Mouse (Mus musculus) embryo, embryonic 11.5 days (tissue): Measurements from ENCODE around the gene Gm3045.

Source experiments
- DNase-seq: peaks from one replicate; pipeline ENCODE4 v3.0.0-alpha.2; 2012; ENCODE audit warnings: low read depth, low spot score

The Gm3045 gene

DNA sequence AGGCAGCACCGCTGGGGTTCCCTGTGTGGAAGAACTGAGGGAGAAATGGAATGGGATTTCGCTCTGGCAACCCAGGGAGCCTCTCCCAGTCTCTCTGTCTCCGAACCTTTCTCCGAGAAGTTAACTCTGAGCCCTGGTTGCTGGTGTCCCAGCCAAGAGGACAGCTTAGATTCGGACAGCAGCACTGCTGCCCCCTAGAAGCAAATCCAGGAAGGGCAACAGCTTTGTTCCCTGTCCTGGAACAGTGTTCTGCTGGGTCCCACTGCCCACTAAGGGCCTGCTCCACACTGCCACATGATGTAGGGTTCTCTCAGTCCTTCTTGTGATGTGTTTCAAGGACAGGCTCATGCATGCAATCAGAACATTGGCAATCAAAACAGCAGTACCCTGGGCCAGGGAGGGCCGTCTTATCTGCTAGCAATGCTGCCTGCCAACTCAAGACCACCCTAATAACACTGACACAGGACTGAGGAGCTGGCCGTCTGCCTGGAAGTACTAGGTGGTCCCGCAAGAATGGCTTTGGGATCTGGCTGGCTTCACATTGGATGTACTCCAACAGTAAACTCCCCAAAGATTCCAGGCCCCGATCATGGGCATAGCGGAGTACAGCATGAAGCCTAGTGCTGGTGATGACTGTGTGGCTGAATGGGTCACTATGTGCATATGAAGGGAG lies 9.4 kb downstream of the Gm3045 start:
- DNase-seq, result no peak

DNA sequence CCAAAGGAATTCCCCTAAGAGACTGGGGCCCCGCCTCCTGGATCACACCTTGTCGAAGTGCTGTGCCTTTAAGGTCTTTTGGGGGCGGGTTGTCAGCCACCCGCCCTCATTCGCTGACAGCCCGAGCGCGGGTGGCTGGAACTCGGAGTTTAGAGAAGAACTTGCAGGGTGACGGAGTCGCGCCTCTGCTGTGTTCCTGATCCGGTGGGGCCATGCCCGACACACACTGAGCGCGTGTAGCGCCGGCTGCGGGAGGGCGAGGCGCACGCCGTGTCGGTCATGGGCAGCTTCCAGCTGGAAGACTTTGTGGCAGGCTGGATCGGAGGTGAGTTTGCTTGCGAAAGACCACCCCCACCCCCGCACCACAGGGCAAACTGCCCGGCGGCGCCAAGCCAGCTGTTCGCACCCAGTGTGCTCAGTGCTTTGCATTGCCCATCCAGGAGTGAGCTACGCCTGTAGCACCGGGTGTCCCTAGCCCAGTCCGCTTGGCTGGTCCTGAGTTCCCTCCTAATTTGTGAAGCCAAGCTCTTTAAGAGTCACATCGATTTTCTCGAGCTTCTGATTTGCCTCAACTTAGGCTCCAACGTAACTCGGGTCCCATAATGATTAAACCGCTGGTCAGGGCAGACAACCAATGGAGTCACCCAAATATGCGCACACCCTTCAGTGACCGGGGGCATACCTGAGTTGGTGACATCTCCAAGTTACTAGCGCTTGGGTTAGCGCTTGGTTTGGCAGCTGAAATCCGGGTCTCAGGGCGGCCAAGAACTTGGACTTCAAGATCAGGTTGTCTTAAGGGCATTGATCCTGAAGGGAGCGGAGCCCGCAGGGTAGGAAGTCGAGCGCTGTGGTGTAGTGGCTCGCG lies 12.0 kb downstream of the Gm3045 start, which contains the start of gene Slc25a48:
TSS of gene Slc25a48 (plus strand) at position 145 of the 865 bp plus-strand sequence.
- DNase-seq, result no peak

DNA sequence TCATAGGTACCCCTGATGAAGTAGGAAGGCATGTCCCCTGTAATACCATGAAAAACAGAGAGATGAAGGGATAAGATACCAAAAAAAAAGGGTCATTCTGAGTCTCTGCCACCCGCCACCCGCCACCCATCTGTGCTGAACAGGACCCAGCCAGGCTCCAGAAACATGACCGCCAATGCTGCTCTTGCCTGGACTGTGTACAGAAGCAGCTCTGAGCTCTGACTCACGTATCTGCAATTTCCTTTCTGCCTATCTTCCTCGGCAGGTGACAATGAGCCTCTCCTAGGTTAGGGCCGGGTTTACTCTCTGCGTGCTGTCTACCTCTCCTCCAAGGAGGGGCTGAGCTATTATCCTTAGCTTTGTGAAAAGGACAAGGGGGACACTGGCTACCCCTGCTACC lies 17.0 kb downstream of the Gm3045 start:
- no peak for DNase-seq

DNA sequence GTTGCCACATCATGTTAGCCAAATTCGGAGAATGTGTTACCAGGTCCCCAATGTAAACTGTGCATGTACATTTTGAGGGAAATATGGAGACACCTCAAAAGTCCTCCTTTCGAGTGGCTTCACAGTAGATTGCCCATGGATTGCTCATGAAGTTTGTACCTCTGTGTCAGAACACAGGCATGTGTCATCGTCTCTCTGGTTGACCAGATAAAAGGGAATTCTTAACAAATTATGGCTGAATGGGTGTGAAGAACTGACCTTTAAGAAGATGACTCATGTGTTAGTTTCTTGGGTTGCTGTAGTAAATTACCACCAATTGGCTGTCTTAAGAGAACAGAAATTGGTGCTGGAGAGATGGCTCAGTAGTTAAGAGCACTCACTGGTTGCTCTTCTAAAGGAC lies 17.7 kb downstream of the Gm3045 start:
- DNase-seq, result no peak

DNA sequence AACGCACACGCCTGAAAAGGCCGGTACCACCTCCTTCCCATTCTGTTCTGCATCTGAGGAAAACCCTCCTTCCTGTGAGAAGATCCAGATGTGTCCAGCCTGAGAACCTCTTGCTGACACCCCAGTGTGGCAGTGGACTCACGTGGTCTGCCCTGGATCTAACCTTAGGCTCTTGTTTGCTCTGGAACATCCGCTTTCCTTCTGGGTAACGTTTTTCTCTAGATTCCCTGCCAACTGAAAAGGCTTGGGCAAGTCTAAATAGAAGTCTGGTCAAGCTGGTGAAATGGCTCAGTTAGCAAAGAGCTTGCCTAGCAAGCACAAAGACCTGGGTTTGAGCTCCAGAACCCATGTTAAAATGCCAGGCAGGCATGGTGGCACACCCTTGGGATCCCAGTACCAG lies 18.6 kb downstream of the Gm3045 start:
- DNase-seq, result no peak

DNA sequence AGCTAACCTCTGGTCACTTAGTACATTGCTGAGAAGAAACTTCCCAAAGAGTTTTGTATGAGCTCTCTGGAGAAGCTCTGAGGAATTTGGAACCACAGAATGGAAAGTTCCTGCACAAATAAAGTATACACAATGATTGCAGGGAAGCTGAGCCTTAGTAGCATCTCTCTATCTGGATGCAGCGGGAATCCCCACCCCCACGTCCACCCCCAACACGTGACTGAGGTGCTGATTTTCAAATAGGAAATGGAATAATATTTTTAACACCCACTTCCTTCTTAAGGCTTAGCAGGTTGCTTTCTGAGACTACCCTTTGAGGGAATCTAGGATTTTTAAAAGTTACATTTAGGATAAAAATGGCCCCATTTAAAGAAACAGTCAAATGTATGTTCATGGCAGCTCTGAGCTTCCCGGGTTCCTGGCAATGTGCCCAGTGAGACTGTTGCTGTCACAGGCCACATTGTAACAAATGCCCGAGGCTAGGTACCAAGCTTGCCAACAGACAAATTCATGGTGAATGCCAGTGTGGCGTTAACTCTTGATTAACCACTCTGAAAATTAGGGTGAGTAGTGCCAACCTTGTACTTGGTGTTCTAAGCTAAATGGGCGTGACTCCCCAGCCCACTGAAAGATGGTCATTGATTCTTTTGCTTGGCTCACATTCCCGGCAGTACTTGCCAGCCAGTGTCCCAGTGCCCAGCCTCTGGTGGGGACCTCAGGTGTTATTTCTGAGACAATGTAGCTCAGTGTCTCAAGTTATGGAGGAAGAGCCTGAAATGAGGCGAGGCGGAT lies 23.0 kb downstream of the Gm3045 start:
- DNase-seq, result no peak

DNA sequence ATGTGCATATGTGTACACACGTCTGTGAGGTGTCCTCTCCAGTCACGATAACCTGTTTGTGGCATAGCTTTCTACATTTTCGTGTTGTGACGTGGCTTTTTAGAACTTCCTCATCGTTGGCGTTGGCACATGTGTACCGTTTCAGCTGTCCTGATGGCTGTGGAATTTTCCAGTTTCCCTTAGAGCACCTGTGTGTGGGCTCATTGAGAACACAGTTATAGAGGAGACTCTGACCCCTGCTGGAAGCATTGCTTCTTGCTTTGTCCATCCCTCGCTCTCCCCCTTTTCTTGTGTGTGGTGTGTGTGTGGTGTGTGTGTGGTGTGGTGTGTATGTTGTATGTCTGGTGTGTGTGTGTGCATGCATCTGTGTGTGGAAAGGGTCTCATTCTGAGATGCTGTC lies 23.6 kb downstream of the Gm3045 start:
- no peak for DNase-seq

DNA sequence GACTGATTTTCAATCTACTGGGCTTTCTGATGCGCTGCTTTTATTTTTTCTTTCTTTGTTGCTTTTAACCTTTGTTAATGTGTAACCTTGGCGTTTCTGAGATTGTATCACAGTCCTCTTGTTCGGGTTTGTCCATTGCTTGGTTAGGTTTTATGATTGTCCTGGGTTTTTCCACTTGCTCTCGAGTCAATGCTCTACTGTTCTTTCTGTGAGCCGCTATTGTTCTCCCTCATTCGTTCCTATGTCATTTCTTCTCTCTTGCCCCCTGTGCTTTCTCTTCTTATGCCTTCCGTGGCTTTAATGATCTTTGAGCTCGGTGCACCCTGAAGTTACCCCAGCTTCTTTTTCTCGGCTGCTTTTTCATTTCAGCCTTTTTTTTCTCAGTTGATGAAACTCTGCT lies 31.6 kb downstream of the Gm3045 start:
- DNase-seq, result no peak

DNA sequence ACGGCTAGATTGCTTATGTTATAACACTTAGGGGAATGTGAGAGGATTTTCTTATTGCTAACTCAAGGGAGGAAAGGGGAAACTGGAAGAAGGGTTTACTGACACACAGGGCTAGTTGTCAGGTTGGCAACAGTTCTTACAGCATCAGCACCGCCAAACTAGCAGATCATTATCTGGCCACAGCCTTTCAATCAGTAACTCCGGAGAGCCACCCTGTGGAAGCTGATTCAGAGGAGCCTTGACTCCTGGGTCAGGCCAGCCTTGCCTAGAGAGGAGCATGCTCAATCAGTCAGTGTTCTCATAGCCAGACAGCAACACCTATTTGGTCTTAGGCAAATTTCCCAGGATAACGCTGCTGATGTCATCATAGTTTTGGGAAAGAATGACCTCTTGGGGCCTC lies 35.1 kb downstream of the Gm3045 start:
- DNase-seq, result no peak

DNA sequence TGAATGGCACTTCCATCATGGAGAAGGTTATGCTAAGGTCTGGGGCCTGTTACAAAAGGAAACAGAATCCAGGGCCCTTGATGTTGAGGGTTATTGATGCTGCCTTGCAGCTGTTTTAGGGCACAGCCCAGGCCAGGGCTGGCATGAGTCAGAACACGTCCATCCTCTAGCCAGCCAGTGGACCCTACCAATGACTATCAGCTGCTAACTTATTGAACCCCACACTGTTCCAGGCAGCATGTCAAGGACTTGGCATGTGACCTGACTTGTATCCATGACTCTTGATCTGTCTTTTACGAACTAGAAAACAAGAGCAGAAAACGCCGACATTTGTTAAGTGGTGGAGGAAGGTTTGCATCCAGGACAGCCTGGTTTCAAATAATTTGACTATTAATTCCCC lies 36.4 kb downstream of the Gm3045 start:
- DNase-seq, result no peak

DNA sequence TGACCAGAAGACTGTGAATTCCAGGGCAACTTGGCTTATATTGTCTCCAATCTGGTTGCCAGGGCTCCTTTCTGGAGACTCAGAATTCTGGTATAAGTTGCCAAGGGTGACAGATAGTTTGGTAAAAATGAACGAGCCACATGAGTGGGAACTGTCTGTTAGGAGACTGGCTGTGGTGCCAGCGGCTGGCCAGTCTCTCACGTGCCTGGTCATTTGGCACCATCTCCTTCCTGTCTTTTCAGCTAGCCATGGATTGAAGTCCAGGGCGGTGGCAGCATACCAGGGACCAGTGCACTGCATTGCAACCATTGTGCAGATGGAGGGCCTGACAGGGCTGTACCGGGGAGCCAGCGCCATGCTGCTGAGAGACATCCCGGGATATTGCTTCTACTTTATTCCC lies 36.9 kb downstream of the Gm3045 start:
- DNase-seq, result no peak

DNA sequence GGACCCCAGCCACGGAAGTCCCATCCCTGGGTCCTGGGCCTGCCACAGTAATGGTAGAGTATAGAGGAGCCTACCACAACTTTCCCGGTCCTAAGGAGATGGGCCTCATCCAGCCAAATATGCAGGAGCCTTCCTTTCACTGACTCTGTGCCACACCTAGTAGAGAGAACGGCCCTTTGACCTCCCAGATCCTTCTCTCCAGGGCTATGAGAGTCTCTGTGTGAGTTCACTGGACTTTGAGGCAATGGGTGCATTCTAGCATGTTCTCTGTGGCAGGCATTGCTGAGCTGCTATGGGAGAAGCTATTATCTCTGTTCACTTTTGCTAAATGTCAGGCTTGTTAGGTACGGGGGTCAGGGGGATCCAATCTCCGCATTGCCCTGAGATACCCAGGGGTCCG lies 37.4 kb downstream of the Gm3045 start:
- DNase-seq, result no peak

DNA sequence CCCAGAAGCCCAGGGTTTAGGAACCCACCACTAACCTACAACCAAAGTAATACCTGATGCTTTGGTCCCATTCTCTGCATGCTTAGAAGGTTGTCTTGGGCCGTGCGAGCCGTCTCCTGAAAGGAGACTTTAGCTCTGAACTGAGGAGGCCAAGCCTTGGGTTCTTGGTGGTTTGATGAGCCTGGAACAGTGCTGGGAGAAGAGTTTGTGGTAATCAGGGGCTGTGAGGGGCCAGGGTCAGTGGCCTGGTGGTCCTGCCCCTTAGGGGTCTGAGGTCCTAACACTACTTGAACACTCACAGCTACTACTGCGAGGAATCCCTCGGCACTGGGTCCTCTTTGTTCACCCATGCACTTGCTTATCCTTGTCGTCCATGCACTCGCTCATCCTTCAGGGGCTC lies 41.4 kb downstream of the Gm3045 start:
- DNase-seq, result no peak

DNA sequence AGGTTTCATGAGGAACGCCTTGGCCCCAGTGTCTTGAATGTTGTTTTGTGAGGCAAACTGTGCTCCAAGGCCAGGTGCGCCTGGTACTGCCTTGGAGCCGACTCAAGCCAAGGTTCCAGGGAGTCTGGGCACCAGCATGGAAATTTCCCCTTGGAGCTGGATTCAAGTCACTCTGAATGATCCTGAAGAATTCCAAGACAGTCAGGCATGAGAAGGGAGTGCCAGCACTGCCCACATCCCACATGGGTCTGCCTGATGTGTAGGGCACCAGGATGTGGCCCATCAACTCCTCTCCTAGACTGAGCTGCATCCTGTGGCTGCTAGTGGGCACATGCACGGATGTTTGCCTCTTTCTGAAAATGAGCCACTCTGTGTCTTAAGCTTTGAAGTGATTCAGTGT lies 42.1 kb downstream of the Gm3045 start:
- no peak for DNase-seq

DNA sequence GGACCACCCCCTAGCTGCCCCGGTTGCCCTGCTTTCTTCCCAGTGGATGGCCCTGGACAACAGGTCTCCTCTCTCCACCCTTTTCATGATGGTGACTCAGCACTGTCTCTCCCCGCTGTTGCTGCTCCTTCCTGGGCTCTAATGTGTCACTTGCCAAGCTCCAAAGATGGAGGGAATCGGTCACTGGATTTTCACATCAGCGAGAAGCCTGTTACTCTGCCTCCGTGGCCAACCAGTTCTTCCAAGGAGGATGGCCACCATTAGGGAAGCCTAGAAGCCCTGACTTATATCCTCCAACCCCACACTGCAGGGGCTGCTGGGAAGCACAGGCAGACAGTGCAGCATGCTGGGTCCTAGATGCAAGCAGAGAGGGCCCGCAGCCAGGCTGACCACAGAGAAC lies 44.8 kb downstream of the Gm3045 start:
- DNase-seq, result no peak

DNA sequence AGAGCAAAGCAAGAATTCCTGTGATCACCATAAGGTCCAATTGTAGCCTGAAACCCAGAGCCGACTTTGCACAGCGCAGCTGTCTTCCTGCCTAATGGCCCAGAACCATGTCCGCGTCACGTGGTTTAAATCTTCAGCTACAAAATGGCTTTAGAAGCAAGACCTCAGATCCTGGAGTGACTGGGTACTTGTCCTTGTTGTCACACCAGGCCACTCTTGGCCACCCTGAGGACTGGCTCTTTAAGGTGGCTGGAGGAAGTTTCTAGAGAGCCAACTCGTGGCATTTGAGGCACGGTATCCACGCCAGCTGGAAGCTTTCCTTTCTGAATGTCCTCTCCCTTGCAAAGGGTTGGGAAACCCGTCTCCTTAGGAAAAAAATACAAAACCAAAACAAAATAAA lies 45.6 kb downstream of the Gm3045 start:
- DNase-seq, result no peak

DNA sequence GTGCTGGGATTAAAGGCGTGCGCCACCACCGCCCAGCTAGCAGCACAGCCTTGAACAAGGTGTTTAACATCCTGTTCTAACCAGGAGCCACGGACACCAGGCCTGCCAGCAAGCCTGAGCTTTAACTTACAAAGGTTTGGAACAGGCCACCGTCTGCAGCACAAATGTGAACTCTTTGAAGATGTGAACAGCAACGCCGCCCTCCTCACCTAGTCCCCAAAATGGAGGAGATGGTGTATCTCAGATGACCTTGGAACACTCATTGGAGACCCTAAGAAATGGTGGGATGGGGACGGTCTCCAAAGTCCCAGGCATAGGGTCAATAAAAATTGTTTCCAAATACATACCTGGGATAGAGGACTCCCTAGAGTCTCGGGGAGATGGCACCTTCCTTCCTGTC lies 46.3 kb downstream of the Gm3045 start:
- DNase-seq, result no peak

DNA sequence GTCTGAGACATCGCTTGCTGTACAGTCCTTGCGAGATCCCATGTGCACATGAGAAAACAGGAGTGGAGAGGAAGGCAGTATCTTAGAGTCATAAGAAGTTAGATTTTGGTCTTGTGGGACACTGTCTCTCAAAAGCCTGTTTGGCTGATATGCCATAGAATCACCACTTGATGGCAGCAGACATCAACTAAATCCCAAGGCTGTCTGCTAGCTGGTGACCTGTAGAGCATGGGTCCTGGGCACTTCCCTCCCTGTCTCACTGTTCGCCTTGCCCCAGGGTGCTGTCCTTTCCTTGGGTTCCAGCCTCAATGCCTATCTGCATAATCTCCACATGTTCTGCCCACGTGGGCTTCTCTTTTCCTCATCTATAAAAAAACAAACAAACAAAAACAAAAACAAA lies 49.0 kb downstream of the Gm3045 start:
- DNase-seq, result peak; percentile 30

DNA sequence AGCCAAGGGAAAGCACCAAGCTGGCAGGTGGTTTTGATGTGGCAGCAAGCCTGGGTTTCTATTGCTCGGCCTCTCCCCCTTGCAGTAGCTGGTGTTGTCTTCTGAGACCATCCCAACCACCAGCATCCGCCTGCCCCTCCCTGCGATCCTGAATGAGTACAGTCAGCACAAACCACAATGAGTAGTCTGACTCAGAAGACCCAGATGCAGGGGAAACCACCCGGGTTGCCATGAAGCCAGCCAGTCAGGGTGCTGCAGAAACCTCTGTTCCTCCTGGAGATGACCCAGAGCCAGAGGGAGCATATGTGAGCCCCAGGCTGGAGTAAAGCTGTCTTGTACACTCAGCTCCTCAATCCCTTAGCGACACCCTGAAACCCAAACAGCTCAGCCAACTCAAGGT lies 50.4 kb downstream of the Gm3045 start:
- no peak for DNase-seq

DNA sequence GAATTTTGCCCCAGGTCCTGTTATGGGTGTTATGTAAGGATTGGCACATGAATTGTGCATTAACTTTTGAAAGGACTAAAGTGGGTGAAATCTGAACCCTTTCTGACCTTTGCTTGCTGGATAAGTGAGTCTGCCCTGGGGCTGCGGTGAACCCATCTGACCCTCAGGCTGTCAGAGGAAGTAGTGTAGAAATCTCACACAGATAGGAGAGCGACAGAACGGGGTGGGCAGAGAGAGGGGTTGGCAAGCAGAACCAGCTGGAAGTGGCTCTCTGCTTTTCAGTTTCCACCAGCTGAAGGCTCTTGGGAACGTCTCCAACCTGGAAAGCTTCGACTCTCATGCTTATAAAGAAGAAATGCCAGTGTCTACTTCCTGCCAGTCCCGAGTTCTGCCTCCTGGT lies 50.9 kb downstream of the Gm3045 start:
- no peak for DNase-seq

DNA sequence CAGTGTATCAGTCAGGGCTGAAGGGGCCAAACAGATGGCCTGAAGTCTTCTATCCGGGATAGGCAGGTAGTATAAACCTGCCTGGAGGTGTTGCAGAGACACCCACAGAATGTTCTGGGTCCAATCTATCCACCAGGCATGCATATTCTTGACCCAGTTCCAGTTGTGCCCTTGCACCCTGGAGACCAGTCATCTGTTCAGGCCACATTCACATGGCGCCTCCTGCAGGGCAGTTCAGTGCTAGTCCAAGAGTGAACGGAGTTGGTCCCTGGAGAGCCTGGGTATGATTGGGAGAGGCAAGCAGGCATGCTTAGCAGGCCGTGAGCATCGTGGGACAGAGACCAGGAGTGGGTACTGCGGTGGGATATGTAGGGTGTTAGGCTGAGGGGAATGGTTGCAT lies 51.6 kb downstream of the Gm3045 start:
- DNase-seq, result no peak

DNA sequence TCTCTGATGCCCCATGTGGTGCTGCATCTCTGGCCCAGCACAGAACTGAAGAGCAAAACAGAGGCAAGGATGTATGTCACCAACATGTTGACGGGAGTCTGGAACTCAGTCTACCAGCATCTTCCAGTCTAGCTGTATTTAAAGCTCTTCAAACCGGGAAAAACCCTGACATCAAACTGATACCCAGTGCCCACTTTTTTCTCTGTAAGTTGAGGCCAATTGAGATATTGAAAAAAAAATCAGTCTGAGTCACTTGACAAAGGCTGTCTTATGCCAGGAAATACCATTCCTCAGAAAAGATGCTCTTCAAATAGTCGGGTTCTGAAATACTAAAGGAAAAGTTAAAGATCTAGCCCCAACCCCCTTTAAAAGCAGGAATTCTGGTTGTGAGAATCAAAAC lies 55.8 kb downstream of the Gm3045 start, which contains the start of gene Il9:
TSS of gene Il9 (minus strand) at position 101 of the 400 bp plus-strand sequence.
- DNase-seq, result no peak
